Mouse (Mus musculus): Measurements from ENCODE around the gene Trafd1.

The Trafd1 gene

GRCm38 (mm10) chr5:121384757-121385460, 523 bp downstream of the Trafd1 start:
- peak; percentile 51 for DNase-seq (ENCODE audit: low read depth, low spot score)

GRCm38 (mm10) chr5:121383857-121384756, 1.3 kb downstream of the Trafd1 start:
- no peak for DNase-seq (ENCODE audit: low read depth, low spot score)

- no peak for DNase-seq (ENCODE audit: low read depth, low spot score)
Measured at GRCm38 (mm10) chr5:121380692-121381091, 4.7 kb downstream of the Trafd1 start.

GRCm38 (mm10) chr5:121378678-121379256, 6.7 kb downstream of the Trafd1 start:
- no peak for DNase-seq (ENCODE audit: low read depth, low spot score)

GRCm38 (mm10) chr5:121376972-121377371, 8.5 kb downstream of the Trafd1 start:
- peak; percentile 41 for DNase-seq (ENCODE audit: low read depth, low spot score)

- no peak for DNase-seq (ENCODE audit: low read depth, low spot score)
Measured at GRCm38 (mm10) chr5:121374790-121375189, 10.6 kb downstream of the Trafd1 start.

GRCm38 (mm10) chr5:121371712-121372111, 13.7 kb downstream of the Trafd1 start:
- no peak for DNase-seq (ENCODE audit: low read depth, low spot score)

- DNase-seq (ENCODE audit: low read depth, low spot score) = no peak
Measured at GRCm38 (mm10) chr5:121367255-121367654, 18.2 kb downstream of the Trafd1 start.

GRCm38 (mm10) chr5:121366449-121367225, 18.8 kb downstream of the Trafd1 start:
- DNase-seq (ENCODE audit: low read depth, low spot score) = no peak

- no peak for DNase-seq (ENCODE audit: low read depth, low spot score)
Measured at GRCm38 (mm10) chr5:121363441-121363840, 22.0 kb downstream of the Trafd1 start.

- no peak for DNase-seq (ENCODE audit: low read depth, low spot score)
Measured at GRCm38 (mm10) chr5:121361696-121362095, 23.7 kb downstream of the Trafd1 start.

GRCm38 (mm10) chr5:121359229-121359628, 26.2 kb downstream of the Trafd1 start:
- DNase-seq (ENCODE audit: low read depth, low spot score) = no peak

GRCm38 (mm10) chr5:121343997-121344396, 41.4 kb downstream of the Trafd1 start:
- DNase-seq (ENCODE audit: low read depth, low spot score) = no peak

- no peak for DNase-seq (ENCODE audit: low read depth, low spot score)
Measured at GRCm38 (mm10) chr5:121342490-121342889, 42.9 kb downstream of the Trafd1 start.

- peak; percentile 57 for DNase-seq (ENCODE audit: low read depth, low spot score)
Measured at GRCm38 (mm10) chr5:121340965-121341473, 44.4 kb downstream of the Trafd1 start.

- no peak for DNase-seq (ENCODE audit: low read depth, low spot score)
Measured at GRCm38 (mm10) chr5:121339507-121340230, 45.8 kb downstream of the Trafd1 start.

- DNase-seq (ENCODE audit: low read depth, low spot score) = no peak
Measured at GRCm38 (mm10) chr5:121336776-121337175, 48.7 kb downstream of the Trafd1 start.

GRCm38 (mm10) chr5:121336009-121336408, 49.4 kb downstream of the Trafd1 start:
- DNase-seq (ENCODE audit: low read depth, low spot score) = no peak

- DNase-seq (ENCODE audit: low read depth, low spot score) = no peak
Measured at GRCm38 (mm10) chr5:121335426-121335825, 50.0 kb downstream of the Trafd1 start.

GRCm38 (mm10) chr5:121334454-121334853, 51.0 kb downstream of the Trafd1 start:
- no peak for DNase-seq (ENCODE audit: low read depth, low spot score)

- no peak for DNase-seq (ENCODE audit: low read depth, low spot score)
Measured at GRCm38 (mm10) chr5:121333976-121334375, 51.5 kb downstream of the Trafd1 start.

Measured in mesoderm, embryonic 11.5 days (tissue).